Mouse (Mus musculus): ENCODE results near the gene Dcaf6. TPM values are rescaled to one million over a fixed set of nuclear protein-coding genes. Genes with fewer than 3 reads are reported as not detected.

Dcaf6 gene
- total and polyA plus RNA-seq, 2 experiments from 2014 or later: 19.9 to 38.4 TPM

DNA sequence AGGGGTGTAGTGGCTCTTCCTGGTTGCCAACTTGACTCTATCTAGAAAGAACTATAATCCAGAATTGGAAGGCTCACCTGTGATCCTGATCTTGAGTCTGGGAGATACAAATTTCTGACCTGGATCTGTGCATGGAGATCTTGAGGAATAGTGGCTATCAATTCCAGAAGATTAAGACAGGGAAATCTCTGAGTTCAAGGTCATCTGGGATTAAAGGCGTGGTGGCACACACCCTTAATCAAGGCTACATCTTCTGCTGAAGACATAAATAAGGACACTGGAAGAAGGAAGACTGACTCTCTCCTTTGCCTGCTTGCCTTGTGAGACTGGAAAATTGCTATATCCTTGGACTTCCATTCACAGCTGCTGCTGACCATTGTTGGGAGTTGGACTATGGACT, 164.8 kb downstream of the Dcaf6 start, which contains the start of gene Gpr161:
Gpr161 (plus strand) TSS at position 301 of the 400 bp plus-strand sequence.
- no peak within 1 kb of the TSS for H3K4me3 ChIP-seq (ENCODE audit: low read depth, low read length)
- no peaks in the 10 kb centered on the region for H3K27me3 ChIP-seq (ENCODE audit: insufficient read depth, low read length)
- ATAC-seq (ENCODE audit: low FRiP score) (no peak), DNase-seq (ENCODE audit: low spot score) (no peak)
- H3K36me3 ChIP-seq (ENCODE audit: insufficient read depth, low read length): peaks cover 6% of the 10 kb centered on the region
- H3K9me3 ChIP-seq (ENCODE audit: low read length): no peaks in the 10 kb centered on the region
- H3K4me2 ChIP-seq (ENCODE audit: low read depth, low read length, poor library complexity, severe bottlenecking): no peak within 1 kb of the TSS
- no peaks in the 10 kb centered on the region for H3K4me1 ChIP-seq (ENCODE audit: insufficient read depth, low read length)
- H3K27ac ChIP-seq (ENCODE audit: low read depth, low read length): no peak within 1 kb of the TSS
- no peak for TF ChIP-seq CTCF (IDR thresholded peaks at IDR 0.05)
- 100% methylated on average over 1 of the region's 1 CpGs for WGBS
- no peak within 1 kb of the TSS for H3K9ac ChIP-seq (replicated peaks; ENCODE audit: low read length, poor library complexity, severe bottlenecking)

GRCm38 (mm10) chr1:165291606-165292005, 168.7 kb downstream of the Dcaf6 start:
- H3K27me3 ChIP-seq (ENCODE audit: insufficient read depth, low read length): no peaks in the 10 kb centered on the region
- ATAC-seq (ENCODE audit: low FRiP score) (no peak), DNase-seq (ENCODE audit: low spot score) (no peak)
- H3K4me2 ChIP-seq (ENCODE audit: low read depth, low read length, poor library complexity, severe bottlenecking): no peak overlapping the region
- H3K36me3 ChIP-seq (ENCODE audit: insufficient read depth, low read length): peaks cover 6% of the 10 kb centered on the region
- no peak overlapping the region for H3K4me3 ChIP-seq (ENCODE audit: low read depth, low read length)
- no peak overlapping the region for H3K9ac ChIP-seq (replicated peaks; ENCODE audit: low read length, poor library complexity, severe bottlenecking)
- H3K4me1 ChIP-seq (ENCODE audit: insufficient read depth, low read length): no peaks in the 10 kb centered on the region
- TF ChIP-seq CTCF (IDR thresholded peaks at IDR 0.05): no peak
- no peak overlapping the region for H3K27ac ChIP-seq (ENCODE audit: low read depth, low read length)
- no peaks in the 10 kb centered on the region for H3K9me3 ChIP-seq (ENCODE audit: low read length)
- WGBS: 92% methylated on average over 6 of the region's 6 CpGs

GRCm38 (mm10) chr1:165289831-165290230, 170.4 kb downstream of the Dcaf6 start:
- no peaks in the 10 kb centered on the region for H3K4me1 ChIP-seq (ENCODE audit: insufficient read depth, low read length)
- no peaks in the 10 kb centered on the region for H3K9me3 ChIP-seq (ENCODE audit: low read length)
- no peak overlapping the region for H3K27ac ChIP-seq (ENCODE audit: low read depth, low read length)
- TF ChIP-seq CTCF (IDR thresholded peaks at IDR 0.05): peak; percentile 30; the same call in 1 of the 2 replicates
- 88% methylated on average over 4 of the region's 4 CpGs for WGBS
- H3K27me3 ChIP-seq (ENCODE audit: insufficient read depth, low read length): no peaks in the 10 kb centered on the region
- peaks cover 2% of the 10 kb centered on the region; the same call in 1 of the 2 replicates for H3K36me3 ChIP-seq (ENCODE audit: insufficient read depth, low read length)
- H3K9ac ChIP-seq (replicated peaks; ENCODE audit: low read length, poor library complexity, severe bottlenecking): no peak overlapping the region
- no peak overlapping the region for H3K4me2 ChIP-seq (ENCODE audit: low read depth, low read length, poor library complexity, severe bottlenecking)
- no peak overlapping the region for H3K4me3 ChIP-seq (ENCODE audit: low read depth, low read length)
- ATAC-seq (ENCODE audit: low FRiP score) (no peak), DNase-seq (ENCODE audit: low spot score) (no peak)

DNA sequence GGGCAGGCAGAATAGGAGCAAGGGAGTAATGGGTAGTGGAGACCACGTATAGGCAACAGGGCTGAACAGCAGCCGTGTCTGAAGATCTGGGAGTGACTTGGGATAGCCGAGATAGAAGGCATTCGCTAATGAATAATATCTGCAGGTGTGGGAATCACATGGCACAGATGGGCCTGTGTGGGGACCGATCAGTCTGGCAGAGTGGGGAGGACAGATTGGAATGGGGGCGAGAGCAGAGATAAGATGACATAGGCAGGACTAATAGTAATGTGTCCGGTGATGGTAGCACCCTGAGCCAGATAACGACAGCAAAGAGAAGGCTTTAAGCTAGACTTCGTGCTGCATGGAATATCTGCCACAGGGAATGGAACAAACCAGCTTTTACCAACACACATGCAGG, 172.1 kb downstream of the Dcaf6 start:
- Histone ChIP-seq H3K4me1 (ENCODE audit: insufficient read depth, low read length) (no peaks in the 10 kb centered on the region), H3K4me3 (ENCODE audit: low read depth, low read length) (no peak overlapping the region), H3K9me3 (ENCODE audit: low read length) (no peaks in the 10 kb centered on the region), H3K36me3 (ENCODE audit: insufficient read depth, low read length) (no peaks in the 10 kb centered on the region), H3K27me3 (ENCODE audit: insufficient read depth, low read length) (no peaks in the 10 kb centered on the region), H3K4me2 (ENCODE audit: low read depth, low read length, poor library complexity, severe bottlenecking) (no peak overlapping the region), H3K27ac (ENCODE audit: low read depth, low read length) (no peak overlapping the region), H3K9ac (replicated peaks; ENCODE audit: low read length, poor library complexity, severe bottlenecking) (no peak overlapping the region)
- whole genome bisulfite sequencing: 97% methylated on average over 9 of the region's 9 CpGs
- DNase-seq (ENCODE audit: low spot score): no peak
- ATAC-seq (ENCODE audit: low FRiP score): no peak
- no peak for TF ChIP-seq CTCF (IDR thresholded peaks at IDR 0.05)

DNA sequence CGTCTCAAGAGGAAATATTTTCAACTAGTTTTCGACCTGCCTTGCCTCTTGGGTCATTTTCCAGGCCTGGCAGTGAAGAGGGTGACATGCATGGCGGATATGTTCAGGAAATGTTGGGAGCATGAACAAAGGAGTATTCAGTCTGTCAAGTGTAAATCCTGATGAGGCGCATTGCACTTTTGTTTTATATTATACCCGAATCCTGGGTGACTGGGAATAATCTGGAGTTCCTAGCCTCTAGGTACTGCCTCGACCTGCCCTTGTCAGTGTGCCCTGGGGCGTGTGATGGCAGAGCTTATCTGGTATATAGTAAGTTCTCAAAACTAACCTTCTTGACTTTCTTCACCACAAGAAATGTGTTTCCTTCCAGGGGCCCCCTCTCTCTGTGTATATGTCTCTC, 176.2 kb downstream of the Dcaf6 start:
- no peaks in the 10 kb centered on the region for H3K27me3 ChIP-seq (ENCODE audit: insufficient read depth, low read length)
- no peak for DNase-seq (ENCODE audit: low spot score)
- H3K9me3 ChIP-seq (ENCODE audit: low read length): no peaks in the 10 kb centered on the region
- H3K36me3 ChIP-seq (ENCODE audit: insufficient read depth, low read length): no peaks in the 10 kb centered on the region
- H3K9ac ChIP-seq (replicated peaks; ENCODE audit: low read length, poor library complexity, severe bottlenecking): no peak overlapping the region
- WGBS: 60% methylated on average over 7 of the region's 7 CpGs
- peak overlapping the region; percentile 77 for H3K4me2 ChIP-seq (ENCODE audit: low read depth, low read length, poor library complexity, severe bottlenecking)
- no peak for TF ChIP-seq CTCF (IDR thresholded peaks at IDR 0.05)
- peak overlapping the region; percentile 73; the same call in 1 of the 2 replicates for H3K4me3 ChIP-seq (ENCODE audit: low read depth, low read length)
- no peak for ATAC-seq (ENCODE audit: low FRiP score)
- H3K4me1 ChIP-seq (ENCODE audit: insufficient read depth, low read length): peaks cover 4% of the 10 kb centered on the region; the same call in 1 of the 2 replicates
- H3K27ac ChIP-seq (ENCODE audit: low read depth, low read length): no peak overlapping the region

DNA sequence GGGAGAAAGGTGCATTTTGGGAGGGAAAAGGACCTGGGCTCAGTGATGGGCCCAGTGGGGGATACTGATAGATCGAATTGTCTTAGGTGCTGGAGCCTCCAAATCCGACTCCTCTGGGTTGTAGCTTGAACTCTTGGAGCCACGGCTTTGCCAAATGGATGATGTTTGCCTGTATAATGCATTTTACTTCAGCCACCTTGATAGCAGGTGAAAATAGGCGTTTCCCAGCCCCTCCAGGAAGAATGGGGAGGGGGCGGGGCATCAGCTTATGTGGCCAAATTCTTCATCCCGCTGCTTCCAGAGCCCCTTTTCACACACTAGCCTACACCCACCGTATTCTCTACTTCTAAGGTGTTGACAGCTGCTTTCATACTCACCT, 177.3 kb downstream of the Dcaf6 start:
- peak overlapping the region; percentile 77 for H3K4me2 ChIP-seq (ENCODE audit: low read depth, low read length, poor library complexity, severe bottlenecking)
- no peak for DNase-seq (ENCODE audit: low spot score)
- no peaks in the 10 kb centered on the region for H3K9me3 ChIP-seq (ENCODE audit: low read length)
- WGBS: 13% methylated on average over 7 of the region's 7 CpGs
- no peaks in the 10 kb centered on the region for H3K27me3 ChIP-seq (ENCODE audit: insufficient read depth, low read length)
- peak overlapping the region; percentile 73 for H3K4me3 ChIP-seq (ENCODE audit: low read depth, low read length)
- H3K36me3 ChIP-seq (ENCODE audit: insufficient read depth, low read length): no peaks in the 10 kb centered on the region
- ATAC-seq (ENCODE audit: low FRiP score): no peak
- peak overlapping the region; percentile 93 for H3K9ac ChIP-seq (replicated peaks; ENCODE audit: low read length, poor library complexity, severe bottlenecking)
- H3K27ac ChIP-seq (ENCODE audit: low read depth, low read length): peak overlapping the region; percentile 85; the same call in 1 of the 2 replicates
- H3K4me1 ChIP-seq (ENCODE audit: insufficient read depth, low read length): peaks cover 4% of the 10 kb centered on the region; the same call in 1 of the 2 replicates
- no peak for TF ChIP-seq CTCF (IDR thresholded peaks at IDR 0.05)

Measured in midbrain, postnatal 0 days (tissue).